Mouse (Mus musculus): ENCODE results near the gene Uba6. TPM values are rescaled to one million over a fixed set of nuclear protein-coding genes. Genes with fewer than 3 reads are reported as not detected.
A peak's percentile ranks its signal among the peaks of the same experiment; 100 is the strongest.

The Uba6 gene
- 10.1 and 13.0 TPM in 2 replicates for total RNA-seq (2015; ENCODE audit: low replicate concordance)
- 5.6 and 10.7 TPM in 2 replicates for total RNA-seq (2017; ENCODE audit: low replicate concordance)

- peak; percentile 97 for ATAC-seq (replicated peaks; ENCODE audit: low FRiP score, poor library complexity, severe bottlenecking)
Observed at GRCm38 (mm10) chr5:86172449-86173161, at the start of gene Uba6. TSS of gene Uba6 (minus strand) at chr5:86172803.

- ATAC-seq (replicated peaks; ENCODE audit: low FRiP score, poor library complexity, severe bottlenecking): no peak
Observed at GRCm38 (mm10) chr5:86197801-86198200, 25.2 kb upstream of the Uba6 start, which contains the start of gene Gnrhr. TSS of gene Gnrhr (minus strand) at chr5:86197901.

- no peak for ATAC-seq (replicated peaks; ENCODE audit: low FRiP score, poor library complexity, severe bottlenecking)
Observed at GRCm38 (mm10) chr5:86191356-86191755, 18.8 kb upstream of the Uba6 start.

GRCm38 (mm10) chr5:86190770-86191169 lies 18.2 kb upstream of the Uba6 start:
- peak; percentile 76 for ATAC-seq (replicated peaks; ENCODE audit: low FRiP score, poor library complexity, severe bottlenecking)

DNA sequence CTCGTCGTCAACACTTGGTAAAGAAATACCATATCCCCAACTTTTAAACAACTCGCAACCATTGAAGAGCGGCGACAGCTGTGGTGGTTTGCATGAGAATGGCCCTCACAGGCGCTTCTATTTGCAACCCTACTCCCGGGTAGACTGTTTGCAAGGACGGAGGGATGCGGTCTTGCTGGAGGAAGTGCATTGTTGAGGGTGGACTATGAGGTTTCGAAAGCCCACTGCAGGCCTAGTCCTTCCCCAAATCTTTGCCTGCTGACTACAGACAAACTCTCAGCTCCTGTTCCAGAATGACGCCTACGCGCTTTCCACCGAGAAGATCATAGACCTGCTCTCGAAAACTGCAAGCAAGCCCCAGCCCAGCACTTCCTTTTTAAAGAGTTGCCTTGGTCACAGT lies 17.7 kb upstream of the Uba6 start:
- ATAC-seq (replicated peaks; ENCODE audit: low FRiP score, poor library complexity, severe bottlenecking): no peak

- ATAC-seq (replicated peaks; ENCODE audit: low FRiP score, poor library complexity, severe bottlenecking): no peak
Observed at GRCm38 (mm10) chr5:86187441-86187840, 14.8 kb upstream of the Uba6 start.

DNA sequence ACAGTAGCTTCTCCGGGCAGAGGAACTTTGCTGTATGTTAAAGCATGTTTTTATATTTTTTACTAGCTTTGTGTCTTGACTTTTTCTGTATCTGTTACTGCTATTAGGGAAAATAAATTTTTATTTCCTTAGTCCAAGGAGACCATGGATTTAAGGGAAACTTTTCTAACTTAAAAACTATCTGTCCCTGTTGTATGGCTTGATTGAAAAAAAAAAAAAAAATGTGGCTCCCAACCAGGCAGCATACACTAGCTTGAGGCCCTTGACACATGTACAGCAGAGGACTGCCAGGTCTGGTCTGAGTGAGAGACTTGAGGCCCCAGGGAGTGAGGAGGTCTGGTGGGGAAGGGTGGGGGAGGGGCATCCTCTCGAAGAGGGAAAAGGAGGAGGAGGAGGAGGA lies 1.2 kb upstream of the Uba6 start:
- ATAC-seq (replicated peaks; ENCODE audit: low FRiP score, poor library complexity, severe bottlenecking): no peak

GRCm38 (mm10) chr5:86172088-86172448 lies 535 bp downstream of the Uba6 start:
- peak; percentile 37 for ATAC-seq (replicated peaks; ENCODE audit: low FRiP score, poor library complexity, severe bottlenecking)

- ATAC-seq (replicated peaks; ENCODE audit: low FRiP score, poor library complexity, severe bottlenecking): no peak
Observed at GRCm38 (mm10) chr5:86129828-86130227, 42.8 kb downstream of the Uba6 start.

- no peak for ATAC-seq (replicated peaks; ENCODE audit: low FRiP score, poor library complexity, severe bottlenecking)
Observed at GRCm38 (mm10) chr5:86128749-86129148, 43.9 kb downstream of the Uba6 start.

GRCm38 (mm10) chr5:86118457-86119094 lies 54.0 kb downstream of the Uba6 start:
- no peak for ATAC-seq (replicated peaks; ENCODE audit: low FRiP score, poor library complexity, severe bottlenecking)

DNA sequence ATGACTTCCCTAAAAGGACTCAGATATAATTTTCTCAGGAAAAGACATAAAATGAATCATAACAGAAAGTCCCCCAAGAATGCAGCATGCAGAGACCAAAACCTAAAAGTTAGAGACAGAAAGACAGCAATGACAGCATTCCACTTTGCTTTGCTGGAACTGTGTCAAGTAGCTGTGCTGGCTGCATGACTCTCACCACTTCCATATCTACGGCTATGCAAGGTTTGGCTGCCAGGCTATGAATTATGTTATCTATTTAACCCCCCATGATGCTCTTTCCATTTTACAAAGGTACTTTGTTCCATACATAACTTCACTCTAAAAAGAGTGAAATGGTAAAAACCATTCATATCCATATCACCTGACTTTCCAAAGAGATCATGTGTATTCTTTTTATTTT lies 58.6 kb downstream of the Uba6 start:
- ATAC-seq (replicated peaks; ENCODE audit: low FRiP score, poor library complexity, severe bottlenecking): no peak

- ATAC-seq (replicated peaks; ENCODE audit: low FRiP score, poor library complexity, severe bottlenecking): no peak
Observed at GRCm38 (mm10) chr5:86113037-86113436, 59.6 kb downstream of the Uba6 start.

GRCm38 (mm10) chr5:86111074-86111473 lies 61.5 kb downstream of the Uba6 start:
- ATAC-seq (replicated peaks; ENCODE audit: low FRiP score, poor library complexity, severe bottlenecking): no peak

DNA sequence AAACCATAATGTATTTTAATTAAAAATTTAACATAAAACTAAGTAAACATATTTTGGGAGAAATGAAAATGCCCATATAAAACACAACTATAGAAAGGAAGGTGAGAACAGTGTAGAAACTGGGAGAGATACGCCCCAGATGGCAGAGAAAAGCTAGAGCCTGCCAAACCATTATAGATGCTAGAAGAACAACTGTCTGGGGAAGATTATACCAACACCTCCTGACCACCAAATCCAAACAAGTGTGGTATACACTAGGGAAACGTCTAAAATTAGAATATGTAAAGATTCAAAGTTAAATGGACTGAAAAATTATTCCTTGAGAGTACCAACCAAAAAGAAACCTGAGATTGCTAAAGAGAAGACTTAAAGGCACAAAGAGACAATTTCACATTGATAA lies 66.0 kb downstream of the Uba6 start:
- ATAC-seq (replicated peaks; ENCODE audit: low FRiP score, poor library complexity, severe bottlenecking): no peak

- no peak for ATAC-seq (replicated peaks; ENCODE audit: low FRiP score, poor library complexity, severe bottlenecking)
Observed at GRCm38 (mm10) chr5:86102176-86102575, 70.4 kb downstream of the Uba6 start.

- ATAC-seq (replicated peaks; ENCODE audit: low FRiP score, poor library complexity, severe bottlenecking): no peak
Observed at GRCm38 (mm10) chr5:86100621-86101020, 72.0 kb downstream of the Uba6 start.

- ATAC-seq (replicated peaks; ENCODE audit: low FRiP score, poor library complexity, severe bottlenecking): no peak
Observed at GRCm38 (mm10) chr5:86098988-86099387, 73.6 kb downstream of the Uba6 start.

DNA sequence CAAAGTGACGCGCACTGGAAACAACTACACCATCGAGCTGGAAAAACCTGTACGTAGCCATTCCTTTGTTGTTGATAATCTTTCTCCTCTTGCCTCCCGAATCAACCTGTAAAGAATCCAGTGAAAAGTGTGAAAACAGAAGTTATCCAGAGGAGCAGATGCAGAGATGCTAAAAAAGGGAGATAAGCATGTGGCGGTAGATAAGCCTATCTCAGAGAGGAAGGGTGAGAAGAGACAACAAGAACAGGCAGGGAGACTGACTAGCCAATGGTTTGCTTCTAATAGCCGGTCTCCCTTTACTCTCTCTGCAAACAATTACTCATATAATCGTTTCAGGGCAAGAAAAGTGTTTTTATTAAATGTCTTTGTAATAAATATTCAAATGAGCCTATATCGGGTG lies 77.8 kb downstream of the Uba6 start:
- no peak for ATAC-seq (replicated peaks; ENCODE audit: low FRiP score, poor library complexity, severe bottlenecking)

DNA sequence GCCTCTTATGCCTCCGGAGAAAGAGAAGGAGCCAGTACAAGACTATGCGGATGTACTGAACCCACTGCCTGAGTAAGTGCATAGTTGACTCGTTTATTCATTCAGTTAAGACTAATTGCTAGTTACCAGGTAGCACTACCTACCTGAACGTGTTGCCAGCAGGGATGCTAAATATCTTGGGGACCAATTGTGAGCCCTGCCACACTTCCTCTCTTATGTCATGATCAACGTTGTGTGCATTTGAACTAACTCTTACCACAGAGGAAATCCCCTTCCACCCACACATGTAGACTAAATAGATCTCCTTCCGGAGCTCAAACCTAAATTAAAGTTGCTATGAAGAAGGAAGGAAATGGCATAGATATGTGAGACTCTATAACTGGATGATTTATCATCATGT lies 85.9 kb downstream of the Uba6 start:
- ATAC-seq (replicated peaks; ENCODE audit: low FRiP score, poor library complexity, severe bottlenecking): no peak

- ATAC-seq (replicated peaks; ENCODE audit: low FRiP score, poor library complexity, severe bottlenecking): no peak
Observed at GRCm38 (mm10) chr5:86084979-86085378, 87.6 kb downstream of the Uba6 start.
